Mouse (Mus musculus): Measurements from ENCODE around the gene Sec22b. TPM values are rescaled to one million over a fixed set of nuclear protein-coding genes. Genes with fewer than 3 reads are reported as not detected.

Gene Sec22b
- polyA plus RNA-seq (2014; fragmentation: Illumina TruSeq; extraction: RNeasy Lipid Tissue Mini Kit (QIAGEN cat#74804); ENCODE audit: low read depth, low replicate concordance) = 73.1 TPM

DNA sequence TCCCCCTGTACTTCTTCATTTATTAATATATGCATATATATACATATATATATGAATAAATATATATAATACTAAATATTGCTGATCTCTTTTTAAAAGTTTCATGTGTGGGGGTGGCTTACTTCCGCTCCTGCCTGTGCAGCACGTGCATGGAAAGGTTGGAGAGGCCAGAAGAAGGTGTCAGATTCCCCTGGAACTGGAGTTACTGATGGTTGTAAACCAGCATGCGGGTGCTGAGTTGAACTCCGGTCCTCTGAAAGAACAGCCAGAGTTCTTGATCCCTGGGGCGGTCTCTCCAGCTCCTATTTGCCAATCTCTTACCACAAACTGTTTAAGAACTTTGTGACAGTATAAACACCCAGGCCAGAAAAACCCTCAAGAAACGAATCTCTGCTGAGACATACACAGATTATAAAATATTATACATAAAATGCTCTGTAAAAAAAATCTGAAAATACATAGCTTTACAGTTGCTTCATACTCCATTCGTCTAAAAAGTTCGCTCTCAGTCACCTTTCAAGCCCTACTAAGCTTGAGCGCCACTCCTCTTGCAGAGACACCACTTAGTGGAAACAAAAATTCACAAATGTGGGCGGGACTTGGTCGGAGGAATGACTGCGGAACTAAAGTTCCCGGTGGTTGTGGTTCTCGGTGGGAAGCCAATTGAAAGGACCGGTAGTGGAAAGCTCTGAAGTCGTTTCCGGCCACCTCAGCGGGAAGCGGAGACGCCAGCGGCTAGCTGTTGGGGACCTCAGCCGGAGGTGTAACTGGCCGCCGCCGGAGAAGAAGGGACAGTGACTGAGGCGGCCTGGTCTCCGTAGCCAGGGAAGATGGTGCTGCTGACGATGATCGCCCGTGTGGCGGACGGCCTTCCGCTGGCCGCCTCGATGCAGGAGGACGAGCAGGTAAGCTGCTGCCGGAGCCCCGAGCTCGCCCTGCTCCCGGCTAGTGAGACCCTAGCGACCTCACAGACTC, at the start of gene Sec22b:
TSS of gene Sec22b (plus strand) at position 675 of the 975 bp plus-strand sequence.

GRCm38 (mm10) chr3:97888168-97888901, 12.7 kb upstream of the Sec22b start, which contains the start of gene Pde4dip:
Gene Pde4dip, minus strand, starts transcription at chr3:97888707.

Other genes starting within 250 kb of the Sec22b start
- gene Prkab2, start 243.0 kb upstream of the Sec22b start, polyA plus RNA-seq (2014; fragmentation: Illumina TruSeq; extraction: RNeasy Lipid Tissue Mini Kit (QIAGEN cat#74804); ENCODE audit: low read depth, low replicate concordance) = 24.5 TPM
- gene Gm17651, start 226.5 kb upstream of the Sec22b start, polyA plus RNA-seq (2014; fragmentation: Illumina TruSeq; extraction: RNeasy Lipid Tissue Mini Kit (QIAGEN cat#74804); ENCODE audit: low read depth, low replicate concordance) = not detected
- gene Pde4dip, start 12.5 kb upstream of the Sec22b start, polyA plus RNA-seq (2014; fragmentation: Illumina TruSeq; extraction: RNeasy Lipid Tissue Mini Kit (QIAGEN cat#74804); ENCODE audit: low read depth, low replicate concordance) = 64.9 TPM
- 4.7 TPM for gene Notch2, start 112.3 kb downstream of the Sec22b start, polyA plus RNA-seq (2014; fragmentation: Illumina TruSeq; extraction: RNeasy Lipid Tissue Mini Kit (QIAGEN cat#74804); ENCODE audit: low read depth, low replicate concordance)

All from sigmoid colon, adult 10 weeks (tissue).